Mouse (Mus musculus) heart, postnatal 0 days (tissue): ENCODE data around the gene Crygn.

ENCODE experiments used
- CTCF ChIP-seq: IDR thresholded peaks from 2 replicates; pipeline ENCODE4 v1.5.1; 2016; ENCODE audit warnings: antibody characterized with exemption, control low read depth, low read depth
- EP300 ChIP-seq: IDR thresholded peaks from 2 replicates; pipeline ENCODE4 v1.6.1; 2016; ENCODE audit warnings: antibody characterized with exemption, low read depth

- TF ChIP-seq CTCF = no peak
- no peak for TF ChIP-seq EP300
Observed at GRCm38 (mm10) chr5:24741172-24741885, 16.5 kb downstream of the Crygn start.
